7 mouse cellular contexts compared by ENCODE assay signal in genomic region chr5:120439887-120440670, GRCm38 (mm10). TPM values are rescaled to one million over a fixed set of nuclear protein-coding genes. Genes with fewer than 3 reads are reported as not detected.
A peak's percentile ranks its signal among the peaks of the same experiment; 100 is the strongest.
DNase-seq lines count a peak whose midpoint lies in the region; ATAC-seq and TF ChIP-seq lines count a peak whose summit lies in the region.

No protein-coding gene starts in this region.

- H3K9me3 ChIP-seq in forebrain, postnatal 0 days (ENCODE audit: low read length): no peaks in the 10 kb centered on the region
- H3K9me3 ChIP-seq in liver, embryonic 12.5 days (replicated peaks): no peaks in the 10 kb centered on the region

- TF ChIP-seq CTCF in forebrain, postnatal 0 days (IDR thresholded peaks at IDR 0.05; ENCODE audit: low read depth): no peak

- 16% methylated on average over 61 of the region's 61 CpGs for WGBS in forebrain, postnatal 0 days
- 2% methylated on average over 60 of the region's 61 CpGs for WGBS in liver, embryonic 12.5 days (ENCODE audit: insufficient replicate concordance)

- no peak overlapping the region for H3K27ac ChIP-seq in forebrain, postnatal 0 days (ENCODE audit: low read depth, low read length)
- H3K27ac ChIP-seq in liver, embryonic 12.5 days: no peak overlapping the region

- no peak overlapping the region for H3K9ac ChIP-seq in forebrain, postnatal 0 days
- no peak overlapping the region for H3K9ac ChIP-seq in liver, embryonic 12.5 days

- ATAC-seq in forebrain, postnatal 0 days: no peak
- ATAC-seq in liver, embryonic 12.5 days: no peak

- H3K4me1 ChIP-seq in forebrain, postnatal 0 days (ENCODE audit: insufficient read depth): no peaks in the 10 kb centered on the region; the same call in 1 of the 2 replicates
- peaks cover 18% of the 10 kb centered on the region for H3K4me1 ChIP-seq in liver, embryonic 12.5 days

- peak; percentile 32 for DNase-seq in retina, postnatal 1 day
- no peak for DNase-seq in retina, embryonic 14.5 days (ENCODE audit: low spot score)
- DNase-seq in forebrain, postnatal 0 days: no peak
- DNase-seq in layer of hippocampus, postnatal 36 days: no peak
- no peak for DNase-seq in urinary bladder, postnatal 14 days (ENCODE audit: low spot score)
- no peak for DNase-seq in cerebellum, adult 9-11 months

- H3K4me3 ChIP-seq in forebrain, postnatal 0 days (ENCODE audit: low read depth, low read length): peak overlapping the region; percentile 16
- H3K4me3 ChIP-seq in liver, embryonic 12.5 days: peak overlapping the region; percentile 30

- peaks cover 43% of the 10 kb centered on the region for H3K27me3 ChIP-seq in forebrain, postnatal 0 days (ENCODE audit: insufficient read depth, low read length)
- peaks cover 97% of the 10 kb centered on the region for H3K27me3 ChIP-seq in liver, embryonic 12.5 days (replicated peaks)

- no peaks in the 10 kb centered on the region for H3K36me3 ChIP-seq in forebrain, postnatal 0 days (ENCODE audit: insufficient read depth)
- no peaks in the 10 kb centered on the region for H3K36me3 ChIP-seq in liver, embryonic 12.5 days

- H3K4me2 ChIP-seq in forebrain, postnatal 0 days (ENCODE audit: low read depth): peak overlapping the region; percentile 37
- peak overlapping the region; percentile 36 for H3K4me2 ChIP-seq in liver, embryonic 12.5 days

RNA-seq across cellular contexts. Expression of gene Lhx5, which starts 8.6 kb away (rescaled TPM):
- total RNA-seq in forebrain, postnatal 0 days (2014; rRNA removed): 4.6 and 5.4 TPM in 2 replicates
- polyA plus RNA-seq in forebrain, postnatal 0 days (2015; fragmentation: Nextera tagmentation; extraction: Ambion mirVana): 1.4 and 3.7 TPM in 2 replicates
- not detected in 2 replicates for polyA plus RNA-seq in liver, embryonic 12.5 days (2016; fragmentation: Nextera tagmentation; extraction: Ambion mirVana)
- total RNA-seq in layer of hippocampus, postnatal 36 days (2021): under 1 TPM in 1 of 2 experiments, not detected in 1; 0.13 TPM

RNA-seq across cellular contexts. Expression of gene Sdsl, which starts 32.5 kb away (rescaled TPM):
- 1.3 and 3.0 TPM in 2 replicates for total RNA-seq in forebrain, postnatal 0 days (2014; rRNA removed)
- 2.3 and 3.1 TPM in 2 replicates for polyA plus RNA-seq in forebrain, postnatal 0 days (2015; fragmentation: Nextera tagmentation; extraction: Ambion mirVana)
- 1.1 TPM in 2 replicates for polyA plus RNA-seq in liver, embryonic 12.5 days (2016; fragmentation: Nextera tagmentation; extraction: Ambion mirVana)
- total RNA-seq in layer of hippocampus, postnatal 36 days (2021): 1 to 10 TPM; 6.9 to 8.3 TPM

RNA-seq across cellular contexts. Expression of gene Sds, which starts 36.2 kb away (rescaled TPM):
- not detected in 2 replicates for total RNA-seq in forebrain, postnatal 0 days (2014; rRNA removed)
- not detected in 2 replicates for polyA plus RNA-seq in forebrain, postnatal 0 days (2015; fragmentation: Nextera tagmentation; extraction: Ambion mirVana)
- not detected in 2 replicates for polyA plus RNA-seq in liver, embryonic 12.5 days (2016; fragmentation: Nextera tagmentation; extraction: Ambion mirVana)
- total RNA-seq in layer of hippocampus, postnatal 36 days (2021): not detected
